Mouse (Mus musculus): Measurements from ENCODE around the gene Figla.

DNA sequence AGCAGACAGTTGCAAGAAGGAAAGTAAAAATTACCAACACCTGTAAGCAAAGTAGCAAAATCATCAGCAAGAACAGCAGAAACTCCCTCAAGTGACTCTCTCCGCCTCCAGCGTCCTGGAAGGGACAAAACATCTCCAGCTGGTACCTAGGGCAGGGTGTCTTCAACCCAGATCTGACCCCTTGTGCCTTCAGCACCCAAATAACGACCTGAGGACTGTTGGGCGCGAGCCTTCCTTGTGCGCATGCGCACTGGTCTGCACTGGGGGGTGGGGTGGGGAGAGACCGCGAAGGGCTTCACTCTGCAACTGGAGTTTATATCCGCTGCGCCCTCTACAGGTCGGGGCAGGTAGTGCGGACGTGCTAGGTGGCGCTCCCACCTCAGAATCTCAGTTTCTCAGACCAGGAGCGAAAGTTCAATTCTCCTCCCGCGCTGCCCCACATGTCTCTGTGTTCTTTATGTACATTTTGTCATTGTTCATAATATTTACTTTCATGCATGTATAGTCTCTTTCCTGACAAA is 12.5 kb upstream of the Figla start:
- peak; percentile 70 for TF ChIP-seq CTCF (IDR thresholded peaks at IDR 0.05; ENCODE audit: low read depth, low read length)
- TF ChIP-seq POLR2A (IDR thresholded peaks at IDR 0.05; ENCODE audit: extremely low read depth, insufficient read depth, low read length), result no peak

Measured in liver, adult 2 months (tissue).